Mouse (Mus musculus) gastrocnemius, adult 8-10 months (tissue): ENCODE measurements at regions not wholly inside any gene's neighbourhood (a gene's known extent, or its start where the extent isn't known, plus 50 kb on each side); places are given as distances from the start of the nearest gene placed in this dataset.

Source experiments
- DNase-seq, 2 experiments: peaks; one replicate each; pipeline ENCODE4 v3.0.0; 2022; ENCODE audit warnings: low spot score in 2 of 2

DNA sequence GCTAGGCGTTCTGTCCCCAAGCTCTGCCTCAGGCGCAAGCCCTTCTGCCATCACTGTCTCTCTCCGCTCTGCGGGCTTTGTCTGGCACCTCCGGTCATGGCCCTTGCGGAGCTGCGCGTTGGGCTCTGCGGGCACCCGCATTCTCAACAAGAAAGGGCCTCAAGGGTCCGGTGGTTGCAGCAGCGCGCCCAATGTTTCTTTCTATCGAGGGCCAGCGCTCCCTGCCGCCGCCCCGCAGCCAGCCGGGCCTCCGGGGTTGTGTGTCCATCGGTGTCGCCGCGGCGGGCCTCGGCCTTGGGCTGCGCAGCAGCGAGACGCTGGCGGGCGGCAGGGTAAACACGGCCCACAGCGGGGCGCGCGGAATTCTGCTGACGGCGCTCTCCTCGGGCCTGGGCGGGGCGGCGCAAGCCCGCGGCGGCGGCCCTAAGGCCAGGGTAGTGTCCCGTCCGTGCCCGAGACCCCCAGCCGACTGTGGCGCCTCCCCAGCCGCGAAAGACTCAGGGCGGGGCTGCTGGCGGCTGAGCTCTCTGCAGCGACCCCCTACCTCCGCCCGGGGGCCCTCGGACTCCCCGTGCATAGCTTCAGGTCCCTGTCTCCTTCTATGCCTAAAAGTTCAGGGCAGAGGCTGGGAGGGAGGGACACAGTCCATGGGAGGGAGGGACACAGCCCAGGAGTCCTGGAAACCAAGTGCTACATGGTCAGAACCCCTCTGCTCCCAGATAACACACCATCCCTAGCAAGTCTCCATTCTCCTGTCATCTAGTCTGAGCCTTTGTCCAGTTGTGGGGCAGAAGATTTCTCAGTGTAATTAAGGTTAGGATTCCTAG lies 80.9 kb downstream of the Efnb1 start:
- peak in 1 of 2 experiments; percentile 9 for DNase-seq

DNA sequence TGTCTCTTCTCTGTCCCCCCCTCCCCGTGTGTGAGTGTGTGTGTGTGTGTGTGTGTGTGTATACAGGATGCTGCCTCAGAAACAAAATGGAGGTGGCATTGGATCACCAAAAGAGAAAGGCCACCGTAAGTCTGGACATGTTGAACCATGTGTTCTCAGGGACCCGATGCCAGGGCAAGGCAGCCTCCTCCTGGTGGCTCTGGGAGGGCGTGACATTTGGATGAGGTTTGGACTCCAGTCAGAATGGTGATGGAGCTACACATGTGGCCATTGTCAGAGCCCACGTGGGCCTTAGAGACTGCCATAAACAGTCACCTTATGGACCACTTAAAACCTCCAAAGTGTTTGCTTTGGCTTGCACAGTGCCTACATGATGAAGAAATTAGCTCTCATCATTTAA lies 80.0 kb downstream of the Efnb1 start:
- no peak for DNase-seq

DNA sequence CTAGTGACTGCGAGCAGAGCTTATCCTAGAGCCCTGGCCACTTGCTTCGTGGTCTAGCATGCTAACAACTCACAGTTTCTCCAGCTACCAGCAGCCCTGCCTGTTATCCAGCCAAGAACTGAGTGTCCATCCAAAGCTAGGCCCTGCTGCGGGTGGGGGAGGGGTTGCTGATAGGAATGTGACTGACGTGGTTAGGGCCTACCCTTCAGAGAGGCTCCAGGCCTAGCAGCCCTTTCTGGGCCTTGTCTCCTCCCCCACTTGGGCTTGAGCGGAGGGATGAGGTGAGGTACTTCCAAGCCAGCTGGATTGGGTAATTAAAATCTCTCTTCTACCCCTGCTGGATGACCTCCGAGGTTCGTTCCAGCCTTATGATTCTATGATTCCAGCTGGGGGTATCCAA lies 79.2 kb downstream of the Efnb1 start:
- no peak for DNase-seq

DNA sequence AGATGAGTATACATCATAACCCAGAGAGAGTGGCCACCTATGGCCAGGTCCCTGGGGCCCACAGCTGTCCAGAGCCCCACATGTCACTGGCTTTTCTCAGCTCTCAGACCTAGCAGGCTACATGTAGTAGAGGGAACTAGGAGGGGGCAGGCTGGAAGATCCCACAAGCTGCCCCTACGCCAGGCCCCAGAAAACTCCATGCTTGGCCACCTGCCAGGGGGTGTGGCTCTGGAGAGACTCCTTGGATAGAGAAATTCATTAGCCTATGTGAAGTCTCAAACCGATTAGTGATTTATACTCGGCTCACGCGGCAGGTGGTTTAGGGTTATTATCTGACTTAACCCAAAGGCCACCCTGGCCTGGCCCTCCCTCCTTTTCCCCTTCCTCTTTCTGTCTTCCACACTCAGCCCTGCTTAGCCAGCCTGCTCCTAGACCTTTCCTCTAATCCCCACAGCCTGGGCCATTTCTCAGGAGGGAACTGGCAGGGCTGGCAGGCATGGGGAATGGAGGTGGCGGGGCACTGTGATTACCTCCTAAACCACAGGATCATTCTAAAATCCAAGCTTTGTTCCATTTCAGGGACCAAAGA lies 77.7 kb downstream of the Efnb1 start:
- no peak for DNase-seq

DNA sequence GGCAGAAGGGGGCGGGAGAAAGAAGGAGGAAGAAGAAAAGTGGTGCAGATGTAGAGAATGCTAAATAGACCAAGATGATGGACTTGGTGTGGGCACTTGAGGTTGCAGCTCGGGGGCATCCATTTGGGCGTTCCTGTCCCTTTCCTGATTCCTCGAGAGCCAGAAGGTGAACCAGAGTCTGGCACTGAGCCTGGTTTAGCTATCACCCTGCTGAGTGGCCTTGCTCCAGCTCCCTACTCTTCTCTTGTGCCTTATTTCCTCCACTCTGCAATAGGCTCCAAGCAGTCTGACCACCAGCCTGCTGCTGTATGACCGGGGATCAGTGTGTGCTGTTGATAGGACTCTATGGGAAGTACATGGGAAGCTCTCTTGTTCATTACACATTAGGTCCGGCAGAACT lies 68.1 kb downstream of the Efnb1 start:
- DNase-seq, result no peak

DNA sequence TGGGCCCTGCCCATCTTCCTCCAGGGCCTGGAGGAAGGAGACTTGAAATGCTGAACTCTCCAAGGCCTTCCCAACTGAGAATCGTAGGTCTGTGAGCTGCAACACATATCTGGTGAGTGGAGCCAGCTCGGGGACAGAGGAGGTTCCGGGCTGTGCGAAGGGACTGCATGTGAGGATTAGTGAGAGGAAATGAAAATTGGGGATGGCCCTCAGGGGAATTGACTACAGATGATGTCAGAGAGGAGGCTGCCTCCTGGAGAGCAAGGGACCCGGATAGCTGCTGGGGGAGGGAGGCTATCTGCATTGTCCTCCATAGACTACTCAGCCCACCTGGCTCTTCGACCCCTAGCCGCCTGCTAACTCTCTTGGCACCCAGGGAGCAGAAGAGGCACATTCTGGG lies 65.2 kb downstream of the Efnb1 start:
- no peak for DNase-seq

DNA sequence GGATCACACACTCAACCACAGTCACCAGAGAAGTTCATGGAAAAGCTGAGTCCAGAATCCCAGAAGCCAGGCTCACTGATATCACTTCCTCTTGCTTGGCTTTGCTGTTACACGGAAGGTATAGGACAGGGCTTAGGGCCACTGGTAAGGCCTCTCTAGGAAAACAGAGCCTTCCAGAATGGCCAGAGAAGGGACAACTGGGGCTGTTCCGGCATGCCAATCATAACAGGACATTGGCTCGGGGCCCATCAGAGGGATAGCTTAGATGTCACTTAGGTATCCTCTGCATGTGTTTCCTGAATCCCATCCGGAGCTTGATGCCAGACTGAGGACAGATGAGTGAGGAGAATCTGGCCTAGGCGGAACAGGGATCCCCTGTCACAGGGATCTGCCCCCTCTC lies 63.7 kb downstream of the Efnb1 start:
- peak in 1 of 2 experiments; percentile 4 for DNase-seq

DNA sequence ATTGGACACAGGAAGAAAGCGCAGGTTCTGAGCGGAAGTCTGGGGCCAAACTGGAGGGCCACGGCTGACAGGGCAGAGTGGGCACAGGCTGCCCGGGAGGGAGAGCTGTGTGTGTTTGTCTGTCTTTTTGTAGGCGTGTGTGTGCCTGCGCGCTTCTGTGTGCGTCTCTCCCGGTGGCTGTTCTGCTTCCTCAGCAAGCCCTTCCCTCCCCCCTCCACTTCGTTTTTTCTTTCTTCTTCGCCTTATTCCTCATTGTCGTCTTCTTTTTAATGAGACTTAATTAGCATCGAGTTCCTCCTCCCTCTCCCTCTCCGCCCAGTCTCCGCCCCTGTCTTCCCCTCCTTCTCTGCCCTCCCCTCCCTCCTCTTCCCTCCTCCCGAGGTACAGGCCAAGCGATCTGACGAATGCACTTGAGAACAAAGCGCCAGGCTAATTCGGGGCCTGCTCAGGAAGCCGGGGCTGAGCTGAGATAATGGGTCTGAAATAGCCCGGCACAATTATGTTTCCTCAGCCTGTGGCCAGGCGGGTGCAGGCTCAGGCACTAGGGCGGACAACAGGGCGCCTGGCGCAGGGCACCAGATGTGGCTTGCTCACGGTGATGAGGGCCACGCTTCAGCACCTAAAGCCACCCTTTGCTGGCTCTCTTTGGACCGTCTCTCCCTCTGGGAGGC lies 63.2 kb downstream of the Efnb1 start:
- DNase-seq, result peak; percentile 12 to 17
